Mouse (Mus musculus): ENCODE measurements at regions not wholly inside any gene's neighbourhood (a gene's known extent, or its start where the extent isn't known, plus 50 kb on each side); places are given as distances from the start of the nearest gene placed in this dataset.

- no peaks in the 10 kb centered on the region for H3K27me3 ChIP-seq
- H3K4me3 ChIP-seq = no peak overlapping the region
- H3K4me1 ChIP-seq = peaks cover 9% of the 10 kb centered on the region
- WGBS = 69% methylated on average over 4 of the region's 4 CpGs
- no peak for ATAC-seq (ENCODE audit: insufficient number of reproducible peaks, insufficient read depth, low FRiP score, low TSS enrichment)
- H3K9me3 ChIP-seq = no peaks in the 10 kb centered on the region
- H3K9ac ChIP-seq = no peak overlapping the region
- H3K36me3 ChIP-seq = no peaks in the 10 kb centered on the region
- H3K4me2 ChIP-seq (replicated peaks) = no peak overlapping the region
- no peak overlapping the region for H3K27ac ChIP-seq
These were observed 181.5 kb upstream of the Sdk2 start for GRCm38 (mm10) chr11:114248261-114248898.

DNA sequence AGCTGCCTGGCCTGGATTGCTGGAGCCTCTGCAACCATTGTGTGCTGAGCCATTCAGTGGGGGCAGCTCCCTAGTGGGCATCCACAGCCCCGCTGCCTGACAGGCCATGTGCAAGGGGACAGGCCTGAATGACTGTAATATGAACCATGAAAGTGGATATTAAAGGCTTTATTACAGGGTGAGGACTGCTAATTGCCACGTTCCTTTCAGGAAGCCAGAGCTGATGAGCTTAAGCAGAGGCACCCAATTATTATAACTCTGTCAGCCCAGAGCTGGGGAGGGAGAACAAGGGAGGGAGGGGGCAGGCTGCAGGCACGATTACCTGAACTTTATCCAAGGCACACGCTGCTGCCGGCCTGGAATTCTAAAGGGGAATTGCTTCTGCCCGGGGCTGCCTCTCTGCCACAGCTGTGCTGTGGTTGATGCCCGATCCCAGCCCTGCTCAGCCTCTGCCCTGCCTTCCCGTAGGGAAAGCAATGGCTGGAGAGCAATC lies 172.5 kb upstream of the Sdk2 start:
- Histone ChIP-seq H3K27me3 (no peaks in the 10 kb centered on the region), H3K4me2 (replicated peaks) (no peak overlapping the region), H3K36me3 (no peaks in the 10 kb centered on the region), H3K27ac (no peak overlapping the region), H3K9me3 (no peaks in the 10 kb centered on the region), H3K4me1 (peaks cover 13% of the 10 kb centered on the region), H3K4me3 (no peak overlapping the region), H3K9ac (no peak overlapping the region)
- 13% methylated on average over 8 of the region's 8 CpGs for WGBS
- ATAC-seq (ENCODE audit: insufficient number of reproducible peaks, insufficient read depth, low FRiP score, low TSS enrichment) = peak; percentile 85

DNA sequence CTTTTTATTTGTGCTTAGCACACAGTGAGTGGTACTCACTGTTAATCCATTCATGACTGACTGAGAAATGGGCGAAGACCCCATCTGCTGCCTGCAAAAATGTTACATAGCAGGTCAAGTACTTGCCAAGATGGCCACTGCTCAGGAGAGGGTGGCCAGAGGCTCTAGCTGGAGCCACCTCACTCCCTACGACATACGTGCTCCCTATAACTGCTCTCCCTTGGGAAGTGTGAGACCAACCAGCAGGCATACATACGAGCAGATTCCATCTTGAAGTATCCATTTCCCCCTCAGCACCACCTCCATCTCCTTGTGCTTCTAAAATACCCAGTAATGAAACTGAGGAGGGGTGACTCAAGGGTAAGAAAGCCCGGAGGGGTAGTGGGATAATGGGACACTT lies 172.0 kb upstream of the Sdk2 start:
- 60% methylated on average over 5 of the region's 5 CpGs for WGBS

GRCm38 (mm10) chr11:114238316-114238715 lies 171.5 kb upstream of the Sdk2 start:
- Histone ChIP-seq H3K9me3 (no peaks in the 10 kb centered on the region), H3K4me3 (no peak overlapping the region), H3K27me3 (no peaks in the 10 kb centered on the region), H3K4me1 (peaks cover 13% of the 10 kb centered on the region), H3K4me2 (replicated peaks) (no peak overlapping the region), H3K9ac (no peak overlapping the region), H3K36me3 (no peaks in the 10 kb centered on the region), H3K27ac (no peak overlapping the region)
- WGBS = 81% methylated on average over 8 of the region's 8 CpGs
- ATAC-seq (ENCODE audit: insufficient number of reproducible peaks, insufficient read depth, low FRiP score, low TSS enrichment) = no peak

More for the DNA sequence above, 172.0 kb upstream of the Sdk2 start:
- no peaks in the 10 kb centered on the region for H3K27me3 ChIP-seq
- no peak overlapping the region for H3K4me2 ChIP-seq (replicated peaks)
- no peaks in the 10 kb centered on the region for H3K36me3 ChIP-seq
- H3K4me3 ChIP-seq = no peak overlapping the region
- no peaks in the 10 kb centered on the region for H3K9me3 ChIP-seq
- no peak overlapping the region for H3K27ac ChIP-seq
- no peak overlapping the region for H3K9ac ChIP-seq
- peaks cover 13% of the 10 kb centered on the region for H3K4me1 ChIP-seq
- no peak for ATAC-seq (ENCODE audit: insufficient number of reproducible peaks, insufficient read depth, low FRiP score, low TSS enrichment)

DNA sequence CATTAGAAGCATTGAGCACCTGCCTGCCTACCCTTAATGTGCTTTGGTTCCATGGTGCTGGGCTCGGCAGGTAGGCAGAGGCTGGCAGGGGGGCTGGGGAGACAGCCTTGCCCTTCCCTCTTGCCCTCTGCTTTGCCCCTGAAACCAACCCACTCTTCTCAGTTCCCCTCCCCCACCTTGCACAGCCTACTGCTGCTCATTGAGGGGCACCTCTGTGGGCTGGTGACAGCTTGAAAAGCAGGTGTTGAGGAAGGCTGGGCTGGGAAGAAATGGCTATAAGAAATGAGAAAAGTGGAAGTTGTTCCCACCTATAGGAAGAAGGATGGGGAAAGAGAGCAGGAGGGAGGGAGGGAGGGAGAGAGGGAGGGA lies 167.7 kb upstream of the Sdk2 start:
- H3K9me3 ChIP-seq = no peaks in the 10 kb centered on the region
- no peak overlapping the region for H3K4me2 ChIP-seq (replicated peaks)
- WGBS = 63% methylated on average over 1 of the region's 1 CpGs
- H3K4me1 ChIP-seq = peaks cover 8% of the 10 kb centered on the region
- H3K27ac ChIP-seq = no peak overlapping the region
- H3K36me3 ChIP-seq = no peaks in the 10 kb centered on the region
- H3K27me3 ChIP-seq = no peaks in the 10 kb centered on the region
- H3K9ac ChIP-seq = no peak overlapping the region
- H3K4me3 ChIP-seq = no peak overlapping the region
- ATAC-seq (ENCODE audit: insufficient number of reproducible peaks, insufficient read depth, low FRiP score, low TSS enrichment) = no peak

DNA sequence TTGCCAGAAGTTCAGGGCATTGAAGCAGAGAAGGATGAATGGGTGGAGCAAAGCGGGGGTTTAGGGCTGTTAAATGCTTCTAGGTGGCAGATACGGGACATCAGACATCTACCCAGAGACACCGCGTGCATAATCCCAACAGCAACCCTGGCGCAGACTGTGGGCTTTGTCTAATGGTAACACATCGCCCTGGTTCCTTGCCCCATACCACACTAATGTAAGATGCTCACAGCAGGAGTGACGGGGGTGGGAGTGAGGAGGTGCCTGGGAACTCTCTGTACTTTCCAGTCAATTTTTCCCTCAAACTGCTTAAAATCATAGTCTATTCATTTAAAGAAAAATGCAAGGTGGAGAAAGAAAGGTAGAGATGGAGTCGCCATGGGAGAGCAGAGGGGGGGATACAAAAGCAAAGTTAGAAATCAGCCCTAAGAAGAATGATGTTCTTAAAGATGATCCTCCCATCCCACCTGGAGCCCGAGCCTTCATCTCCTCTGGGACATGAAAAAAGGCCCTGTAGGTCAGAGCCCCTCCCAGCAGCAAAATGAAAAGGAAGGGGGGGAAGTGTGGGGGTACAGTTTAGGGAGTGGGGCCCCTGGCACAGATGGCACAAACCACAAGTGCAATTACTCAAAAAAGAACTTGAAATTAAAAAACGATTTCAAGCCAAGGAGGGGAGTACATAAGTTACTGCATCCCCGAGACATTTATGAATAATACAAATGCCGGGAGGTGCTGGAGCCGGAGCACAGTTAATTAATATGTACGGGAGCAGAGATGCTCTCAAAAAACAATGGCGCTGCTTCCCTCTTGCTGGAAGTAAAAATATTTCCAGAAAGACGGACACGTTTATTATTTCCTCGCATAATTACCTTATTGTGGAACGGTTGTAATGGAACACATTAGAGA lies 167.0 kb upstream of the Sdk2 start:
- Histone ChIP-seq H3K36me3 (no peaks in the 10 kb centered on the region), H3K9ac (no peak overlapping the region), H3K27ac (no peak overlapping the region), H3K9me3 (no peaks in the 10 kb centered on the region), H3K4me2 (replicated peaks) (no peak overlapping the region), H3K4me3 (no peak overlapping the region), H3K4me1 (peaks cover 2% of the 10 kb centered on the region; the same call in 1 of the 2 replicates), H3K27me3 (no peaks in the 10 kb centered on the region)
- ATAC-seq (ENCODE audit: insufficient number of reproducible peaks, insufficient read depth, low FRiP score, low TSS enrichment) = no peak
- 81% methylated on average over 19 of the region's 19 CpGs for WGBS

DNA sequence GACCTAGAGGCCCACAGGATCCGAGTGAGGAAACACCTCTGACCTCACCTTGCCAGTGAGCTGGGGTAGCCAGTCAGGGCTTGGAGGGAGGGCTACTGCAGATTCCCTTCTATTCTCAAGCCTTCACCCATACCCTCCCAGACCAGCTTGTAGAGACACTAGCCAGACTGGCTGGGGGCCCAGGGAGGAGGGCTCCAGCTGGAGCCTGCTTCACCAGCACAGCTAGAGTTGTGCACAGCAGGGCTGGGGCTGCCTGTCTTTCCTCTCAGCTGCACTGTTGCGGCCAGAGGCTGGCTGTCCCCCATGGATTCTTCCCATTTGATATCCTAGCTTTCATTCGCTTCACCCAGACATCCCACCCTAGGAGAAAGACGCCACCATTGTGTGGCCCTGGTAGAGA lies 165.0 kb upstream of the Sdk2 start:
- 70% methylated on average over 4 of the region's 4 CpGs for WGBS
- no peaks in the 10 kb centered on the region for H3K9me3 ChIP-seq
- no peak overlapping the region for H3K27ac ChIP-seq
- H3K27me3 ChIP-seq = no peaks in the 10 kb centered on the region
- H3K4me3 ChIP-seq = no peak overlapping the region
- H3K4me1 ChIP-seq = no peaks in the 10 kb centered on the region; the same call in 1 of the 2 replicates
- ATAC-seq (ENCODE audit: insufficient number of reproducible peaks, insufficient read depth, low FRiP score, low TSS enrichment) = no peak
- no peak overlapping the region for H3K4me2 ChIP-seq (replicated peaks)
- no peak overlapping the region for H3K9ac ChIP-seq
- H3K36me3 ChIP-seq = no peaks in the 10 kb centered on the region

DNA sequence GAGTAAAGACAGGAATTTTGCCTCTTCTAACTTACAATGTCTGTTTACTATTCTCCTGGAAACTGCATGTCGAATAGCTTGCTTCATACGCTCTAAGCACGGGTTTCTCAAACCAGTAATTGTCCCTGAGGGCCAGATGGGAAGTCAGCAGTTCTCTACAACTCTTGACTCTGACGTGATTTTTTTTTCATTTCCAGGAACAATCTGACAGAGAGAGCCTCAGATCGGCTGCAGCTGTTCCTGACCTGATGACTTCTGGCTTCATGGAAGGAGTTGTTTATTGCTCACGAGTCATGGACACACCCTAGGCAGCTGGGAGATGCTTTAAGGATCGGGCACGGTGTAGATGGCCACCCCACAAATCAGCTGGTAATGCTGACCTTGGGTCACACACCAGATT lies 162.9 kb upstream of the Sdk2 start:
- Histone ChIP-seq H3K9me3 (no peaks in the 10 kb centered on the region), H3K36me3 (no peaks in the 10 kb centered on the region), H3K27me3 (no peaks in the 10 kb centered on the region), H3K27ac (0 out of 2 replicates have a peak overlapping the region, but pooled peaks have one; percentile 1), H3K4me1 (no peaks in the 10 kb centered on the region; the same call in 1 of the 2 replicates), H3K4me2 (replicated peaks) (no peak overlapping the region), H3K9ac (no peak overlapping the region), H3K4me3 (no peak overlapping the region)
- 39% methylated on average over 8 of the region's 8 CpGs for WGBS
- no peak for ATAC-seq (ENCODE audit: insufficient number of reproducible peaks, insufficient read depth, low FRiP score, low TSS enrichment)

GRCm38 (mm10) chr11:114229196-114229595 lies 162.3 kb upstream of the Sdk2 start:
- H3K4me1 ChIP-seq = no peaks in the 10 kb centered on the region; the same call in 1 of the 2 replicates
- H3K9ac ChIP-seq = no peak overlapping the region
- no peaks in the 10 kb centered on the region for H3K27me3 ChIP-seq
- no peaks in the 10 kb centered on the region for H3K9me3 ChIP-seq
- whole genome bisulfite sequencing = 83% methylated on average over 6 of the region's 6 CpGs
- no peaks in the 10 kb centered on the region for H3K36me3 ChIP-seq
- no peak for ATAC-seq (ENCODE audit: insufficient number of reproducible peaks, insufficient read depth, low FRiP score, low TSS enrichment)
- no peak overlapping the region for H3K4me3 ChIP-seq
- H3K4me2 ChIP-seq (replicated peaks) = no peak overlapping the region
- H3K27ac ChIP-seq = 0 out of 2 replicates have a peak overlapping the region, but pooled peaks have one; percentile 1

DNA sequence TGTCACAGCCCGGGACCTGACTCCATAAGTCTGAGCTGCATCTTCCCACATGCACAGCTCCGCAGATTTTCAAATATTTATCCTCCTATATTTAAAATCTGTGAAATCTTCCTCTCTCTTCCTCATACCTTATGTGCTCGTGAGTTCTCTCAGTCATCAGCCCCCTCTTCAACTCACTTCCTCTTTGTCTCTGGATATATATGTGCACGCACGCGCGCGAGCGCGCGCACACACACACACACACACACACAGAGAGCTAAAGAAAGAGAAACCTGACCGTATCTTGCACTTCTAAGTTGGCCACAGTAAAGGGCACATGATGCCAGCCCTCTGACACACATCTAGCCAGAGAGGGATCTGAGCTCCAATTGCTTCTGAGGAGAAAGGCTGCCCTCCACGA lies 159.7 kb upstream of the Sdk2 start:
- H3K36me3 ChIP-seq = no peaks in the 10 kb centered on the region
- H3K4me2 ChIP-seq (replicated peaks) = no peak overlapping the region
- no peak for ATAC-seq (ENCODE audit: insufficient number of reproducible peaks, insufficient read depth, low FRiP score, low TSS enrichment)
- no peak overlapping the region for H3K27ac ChIP-seq
- no peak overlapping the region for H3K4me3 ChIP-seq
- 84% methylated on average over 13 of the region's 13 CpGs for WGBS
- H3K4me1 ChIP-seq = no peaks in the 10 kb centered on the region; the same call in 1 of the 2 replicates
- H3K9me3 ChIP-seq = no peaks in the 10 kb centered on the region
- H3K9ac ChIP-seq = no peak overlapping the region
- no peaks in the 10 kb centered on the region for H3K27me3 ChIP-seq

DNA sequence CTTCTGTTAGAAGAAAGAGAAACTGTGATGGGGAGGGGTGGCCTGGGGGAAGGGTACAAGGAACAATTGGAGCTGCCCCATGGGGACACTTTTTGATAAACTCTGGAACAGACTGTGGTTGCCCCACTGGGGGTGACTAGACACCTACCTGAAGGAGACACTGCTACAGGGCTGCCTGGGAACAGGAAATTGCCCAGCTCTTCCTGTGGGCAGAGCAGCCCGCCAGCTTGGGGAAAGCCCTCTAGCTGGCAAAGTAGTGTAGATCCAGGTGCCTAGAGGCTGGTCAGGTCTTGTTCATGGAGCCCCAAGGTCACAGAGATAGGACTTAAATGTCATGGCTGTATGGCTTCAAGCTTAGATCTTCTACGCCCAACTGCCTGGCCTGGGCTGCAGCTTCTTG lies 157.9 kb upstream of the Sdk2 start:
- no peak for ATAC-seq (ENCODE audit: insufficient number of reproducible peaks, insufficient read depth, low FRiP score, low TSS enrichment)
- WGBS = 84% methylated on average over 2 of the region's 2 CpGs
- Histone ChIP-seq H3K4me3 (no peak overlapping the region), H3K9ac (no peak overlapping the region), H3K27ac (no peak overlapping the region), H3K4me2 (replicated peaks) (no peak overlapping the region), H3K4me1 (no peaks in the 10 kb centered on the region; the same call in 1 of the 2 replicates), H3K9me3 (no peaks in the 10 kb centered on the region), H3K36me3 (no peaks in the 10 kb centered on the region), H3K27me3 (no peaks in the 10 kb centered on the region; the same call in 1 of the 2 replicates)

DNA sequence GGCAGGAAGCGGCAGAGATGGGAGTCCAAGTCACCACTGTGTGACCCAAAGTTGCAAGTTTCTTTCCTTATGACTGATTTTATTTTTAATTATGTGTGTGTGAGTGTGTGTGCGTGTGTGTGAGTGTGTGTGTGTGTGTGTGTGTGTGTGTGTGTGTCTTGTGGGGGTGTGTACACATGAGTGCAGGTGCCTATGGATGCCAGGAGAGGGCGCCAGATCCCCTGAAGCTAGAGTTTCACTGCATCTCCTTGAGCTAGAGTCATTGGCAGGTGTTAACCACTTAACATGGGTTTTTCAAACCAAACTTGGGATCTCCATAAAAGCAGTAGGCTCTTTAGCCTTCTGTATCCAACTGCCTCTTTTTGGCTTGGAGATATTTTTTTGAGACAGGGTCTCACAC lies 156.2 kb upstream of the Sdk2 start:
- H3K9ac ChIP-seq = no peak overlapping the region
- no peak overlapping the region for H3K4me2 ChIP-seq (replicated peaks)
- no peak overlapping the region for H3K27ac ChIP-seq
- 89% methylated on average over 3 of the region's 3 CpGs for WGBS
- H3K4me1 ChIP-seq = peaks cover 11% of the 10 kb centered on the region; the same call in 1 of the 2 replicates
- H3K27me3 ChIP-seq = peaks cover 10% of the 10 kb centered on the region
- no peaks in the 10 kb centered on the region for H3K9me3 ChIP-seq
- H3K36me3 ChIP-seq = no peaks in the 10 kb centered on the region
- ATAC-seq (ENCODE audit: insufficient number of reproducible peaks, insufficient read depth, low FRiP score, low TSS enrichment) = no peak
- H3K4me3 ChIP-seq = no peak overlapping the region

All from embryonic facial prominence, embryonic 12.5 days (tissue).